Mouse (Mus musculus): Measurements from ENCODE around the gene Krtap12-1.
"Not testable (repeated sequence)": the region's sequence is repeated elsewhere in the genome, so short reads cannot be mapped to it uniquely, and the experiment has no call there.

The Krtap12-1 gene

GRCm38 (mm10) chr10:77720299-77720698, at the start of gene Krtap12-1:
Gene Krtap12-1 (plus strand): TSS chr10:77720599.
- DNase-seq (ENCODE audit: low spot score in 2 of 2): not testable (repeated sequence)

DNA sequence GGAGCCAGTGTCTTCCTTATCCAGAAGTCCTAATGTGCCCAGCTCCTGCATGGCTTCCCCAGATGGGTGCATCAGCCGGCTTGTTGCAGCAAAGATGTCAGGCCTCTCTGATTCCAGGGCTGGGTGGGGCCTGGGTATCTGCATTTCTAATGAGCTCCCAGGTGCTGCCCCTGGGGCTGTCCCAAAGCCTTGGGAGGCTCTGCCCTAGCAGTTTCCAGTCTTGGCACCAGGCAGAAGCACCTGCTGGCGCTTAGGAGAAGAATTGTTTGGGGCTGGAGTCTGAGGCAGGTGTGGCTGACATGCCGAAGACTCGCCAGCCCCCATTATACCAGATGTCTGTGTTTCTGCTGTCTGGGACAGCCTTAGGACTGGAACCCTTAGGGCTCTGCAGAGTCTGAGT, 49.7 kb upstream of the Krtap12-1 start:
- no peak for DNase-seq (ENCODE audit: low spot score in 2 of 2)

- DNase-seq (ENCODE audit: low spot score in 2 of 2): no peak
Measured at GRCm38 (mm10) chr10:77671519-77671918, 48.9 kb upstream of the Krtap12-1 start.

GRCm38 (mm10) chr10:77673765-77674164, 46.6 kb upstream of the Krtap12-1 start:
- no peak for DNase-seq (ENCODE audit: low spot score in 2 of 2)

DNA sequence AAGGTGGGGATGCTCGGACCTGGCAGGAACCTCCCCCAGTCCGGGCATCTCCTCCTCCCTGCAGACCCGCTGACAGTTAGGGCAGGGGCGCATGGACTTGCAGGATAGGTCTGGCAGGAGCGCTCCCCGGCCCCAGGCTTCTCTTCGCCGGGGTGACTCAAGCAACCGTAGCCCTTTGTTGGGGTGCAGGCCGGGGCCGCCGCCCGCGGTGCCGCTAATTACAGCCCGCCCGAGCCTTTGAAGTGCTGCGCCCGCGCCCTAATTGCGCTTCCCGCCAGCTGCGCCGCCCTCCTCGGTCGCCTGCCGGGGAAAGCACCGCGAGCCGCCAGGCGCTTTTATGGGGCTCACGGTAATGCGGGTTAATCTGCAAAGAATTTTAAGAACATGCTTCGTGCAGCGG, 42.8 kb upstream of the Krtap12-1 start:
- DNase-seq (ENCODE audit: low spot score in 2 of 2): no peak

GRCm38 (mm10) chr10:77682994-77683393, 37.4 kb upstream of the Krtap12-1 start:
- DNase-seq (ENCODE audit: low spot score in 2 of 2): no peak

DNA sequence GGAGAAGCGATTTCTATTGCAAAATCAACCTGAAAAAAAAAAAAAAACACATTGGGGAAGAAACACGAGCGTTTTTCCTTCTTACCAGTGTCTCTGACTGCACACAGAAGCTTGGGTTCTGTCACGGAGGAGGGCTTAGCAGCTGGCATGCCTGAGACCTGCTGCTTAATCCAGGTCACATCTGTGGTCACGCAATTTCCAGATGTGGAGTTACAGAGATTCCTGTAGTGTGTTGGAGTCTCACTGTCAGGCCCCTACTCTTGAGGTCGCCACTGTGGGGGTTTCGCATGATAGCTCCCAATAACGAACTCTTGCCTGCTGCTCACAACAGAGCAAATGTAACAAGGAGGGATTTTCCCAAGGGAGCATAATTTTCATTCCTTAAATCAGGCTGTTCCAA, 36.2 kb upstream of the Krtap12-1 start:
- DNase-seq (ENCODE audit: low spot score in 2 of 2): no peak

- DNase-seq (ENCODE audit: low spot score in 2 of 2): peak in 1 of 2 experiments; percentile 12
Measured at GRCm38 (mm10) chr10:77685895-77686664, 34.3 kb upstream of the Krtap12-1 start, which contains the start of gene Tspear. Gene Tspear (plus strand): TSS chr10:77686569.

GRCm38 (mm10) chr10:77687021-77687420, 33.4 kb upstream of the Krtap12-1 start:
- no peak for DNase-seq (ENCODE audit: low spot score in 2 of 2)

DNA sequence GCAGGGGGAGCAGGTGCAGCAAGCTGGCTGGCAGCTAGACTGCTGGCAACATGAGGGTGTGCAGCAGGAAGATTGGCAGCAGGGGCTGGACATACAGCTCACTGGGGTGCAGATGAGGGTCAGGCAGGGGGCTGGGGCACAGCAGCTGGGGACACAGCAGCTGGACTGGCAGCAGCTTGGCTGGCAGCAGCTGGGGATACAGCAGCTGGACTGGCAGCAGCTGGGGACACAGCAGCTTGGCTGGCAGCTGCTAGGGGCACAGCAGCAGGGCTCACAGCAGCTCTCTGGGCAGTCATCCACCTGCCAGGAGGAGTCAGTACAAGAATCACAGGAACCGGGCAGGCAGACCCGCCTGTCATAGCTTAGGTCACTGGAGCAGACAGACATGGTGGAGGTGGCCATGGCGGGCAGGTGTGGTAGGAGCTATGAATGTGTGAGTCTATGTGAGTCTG, 30.0 kb upstream of the Krtap12-1 start, which contains the start of gene Gm19402:
Gene Gm19402, minus strand, starts transcription at position 402 of the 452 bp plus-strand sequence.
- not testable (repeated sequence) for DNase-seq (ENCODE audit: low spot score in 2 of 2)

- no peak for DNase-seq (ENCODE audit: low spot score in 2 of 2)
Measured at GRCm38 (mm10) chr10:77697133-77697532, 23.3 kb upstream of the Krtap12-1 start, which contains the start of gene Gm9508. Gene Gm9508 (minus strand): TSS chr10:77697233.

DNA sequence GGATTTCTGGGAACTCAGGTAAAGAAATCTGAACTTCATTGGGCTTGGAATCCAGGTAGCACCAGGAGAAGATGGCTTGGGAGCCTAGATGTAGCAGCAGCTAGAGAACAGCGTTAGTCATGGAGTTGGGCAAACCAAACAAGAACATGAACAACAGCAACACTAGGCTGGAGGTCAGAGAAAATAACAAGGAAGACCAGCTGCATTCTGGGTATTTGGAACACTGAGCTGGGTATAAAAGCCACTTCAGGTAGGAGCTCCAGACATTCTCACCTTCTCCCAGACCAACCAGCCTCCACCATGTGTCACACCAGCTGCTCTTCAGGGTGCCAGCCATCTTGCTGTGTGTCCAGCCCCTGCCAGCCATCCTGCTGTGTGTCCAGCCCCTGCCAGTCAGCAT, 14.1 kb upstream of the Krtap12-1 start, which contains the start of gene Gm10272:
Gene Gm10272, plus strand, starts transcription at position 301 of the 400 bp plus-strand sequence.
- DNase-seq (ENCODE audit: low spot score in 2 of 2): no peak

GRCm38 (mm10) chr10:77709831-77710230, 10.6 kb upstream of the Krtap12-1 start:
- DNase-seq (ENCODE audit: low spot score in 2 of 2): no peak

GRCm38 (mm10) chr10:77711157-77711556, 9.2 kb upstream of the Krtap12-1 start, which contains the start of gene Gm10024:
Gene Gm10024 (plus strand): TSS chr10:77711457.
- DNase-seq (ENCODE audit: low spot score in 2 of 2): not testable (repeated sequence)

DNA sequence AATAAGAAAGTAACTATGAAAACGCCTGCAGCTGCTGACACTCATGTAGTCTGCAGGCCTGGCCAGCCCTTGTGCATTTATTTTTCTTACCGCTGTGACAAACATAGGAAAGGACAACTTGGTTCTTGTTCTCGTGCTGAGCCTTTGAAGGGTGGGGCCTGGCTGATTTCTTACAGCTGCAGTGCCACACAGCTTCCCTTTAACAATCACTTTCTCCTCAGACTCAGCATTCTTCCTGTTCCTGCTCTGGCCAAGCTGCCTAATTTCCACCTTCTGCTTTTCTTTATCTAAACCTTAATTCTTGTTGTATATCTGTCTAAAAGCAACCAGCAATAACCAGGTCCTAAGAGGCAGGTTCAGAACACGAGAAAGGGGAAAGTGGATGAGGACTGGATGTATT, 6.7 kb upstream of the Krtap12-1 start:
- peak in 1 of 2 experiments; percentile 1 for DNase-seq (ENCODE audit: low spot score in 2 of 2)

- no peak for DNase-seq (ENCODE audit: low spot score in 2 of 2)
Measured at GRCm38 (mm10) chr10:77715507-77715906, 4.9 kb upstream of the Krtap12-1 start, which contains the start of gene Gm10142. Gene Gm10142 (plus strand): TSS chr10:77715807.

DNA sequence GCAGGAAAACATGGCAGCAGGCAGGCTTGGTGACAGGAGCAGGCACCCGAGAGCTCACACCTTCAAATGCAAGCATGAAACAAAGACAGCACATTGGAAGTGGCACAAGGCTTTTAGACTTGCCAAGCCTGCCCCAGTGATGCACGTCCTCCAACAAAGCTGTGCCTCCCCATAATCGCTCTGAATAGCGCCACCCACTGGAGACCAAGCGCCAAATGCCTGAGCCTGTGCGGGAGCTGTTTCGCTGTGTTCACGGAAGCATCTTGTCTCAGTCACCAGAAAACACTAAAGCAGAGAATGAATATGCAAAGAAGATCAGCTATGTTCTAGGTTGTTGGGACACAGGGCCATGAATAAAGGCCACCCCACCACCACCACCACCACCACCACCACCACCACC, 4.5 kb downstream of the Krtap12-1 start:
- no peak for DNase-seq (ENCODE audit: low spot score in 2 of 2)

DNA sequence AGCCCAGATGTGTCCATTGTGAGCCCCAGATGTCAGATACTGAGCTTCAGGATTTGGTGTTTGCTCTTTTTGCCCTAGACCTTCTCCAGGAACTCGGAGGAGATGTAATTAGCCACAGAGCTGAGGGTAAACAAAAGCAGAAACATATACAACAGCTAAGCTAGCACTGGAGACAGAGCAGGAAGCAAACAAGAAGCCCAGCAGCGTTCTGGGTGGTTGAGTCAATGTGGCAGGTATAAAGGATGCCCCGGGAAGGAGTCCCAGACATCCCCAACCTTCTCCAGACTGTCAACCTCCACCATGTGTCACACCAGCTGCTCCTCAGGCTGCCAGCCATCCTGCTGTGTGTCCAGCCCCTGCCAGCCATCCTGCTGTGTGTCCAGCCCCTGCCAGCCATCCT, 5.8 kb downstream of the Krtap12-1 start, which contains the start of gene Gm10100:
Gene Gm10100, plus strand, starts transcription at position 301 of the 400 bp plus-strand sequence.
- no peak for DNase-seq (ENCODE audit: low spot score in 2 of 2)

DNA sequence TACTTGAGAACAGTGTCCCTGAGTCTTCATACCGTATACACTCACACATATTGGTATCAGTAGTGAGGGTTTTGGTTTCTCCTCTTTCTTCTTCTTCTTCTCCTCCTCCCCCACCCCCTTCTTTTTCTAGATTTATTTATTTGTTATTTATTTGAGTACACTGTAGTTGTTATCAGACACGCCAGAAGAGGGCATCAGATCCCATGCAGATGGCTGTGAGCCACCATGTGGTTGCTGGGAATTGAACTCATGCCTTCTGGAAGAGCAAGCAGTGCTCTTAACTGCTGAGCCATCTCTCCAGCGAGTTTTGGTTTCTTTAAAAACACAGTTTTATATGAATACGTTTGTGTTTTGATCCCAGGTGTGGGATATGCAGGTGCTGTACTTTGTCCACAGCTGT, 7.9 kb downstream of the Krtap12-1 start:
- DNase-seq (ENCODE audit: low spot score in 2 of 2): no peak

DNA sequence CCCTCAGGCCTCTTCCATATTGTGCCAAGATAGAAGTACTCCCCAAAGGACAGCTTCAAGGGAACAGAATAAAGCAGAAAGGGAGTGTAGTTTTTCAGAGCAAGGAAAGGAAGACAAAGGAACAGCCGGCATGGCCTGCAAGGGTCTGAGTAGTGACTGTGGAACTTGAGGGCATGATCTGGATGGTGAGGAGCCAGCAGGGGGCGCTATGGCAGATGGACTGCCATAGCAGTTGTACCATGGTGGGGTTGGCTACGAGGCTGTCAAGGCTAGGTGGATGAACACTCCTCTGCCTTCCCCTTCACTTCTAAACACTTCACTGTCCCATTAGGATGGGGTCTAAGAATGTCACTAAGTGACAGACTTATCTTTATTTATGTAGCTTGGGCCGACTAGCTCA, 8.8 kb downstream of the Krtap12-1 start:
- DNase-seq (ENCODE audit: low spot score in 2 of 2): no peak

- no peak for DNase-seq (ENCODE audit: low spot score in 2 of 2)
Measured at GRCm38 (mm10) chr10:77735928-77736327, 15.5 kb downstream of the Krtap12-1 start.

- no peak for DNase-seq (ENCODE audit: low spot score in 2 of 2)
Measured at GRCm38 (mm10) chr10:77738929-77739328, 18.5 kb downstream of the Krtap12-1 start.
